Mouse (Mus musculus): ENCODE results near the gene Zfp53. TPM values are rescaled to one million over a fixed set of nuclear protein-coding genes. Genes with fewer than 3 reads are reported as not detected.

Zfp53 gene
- total RNA-seq, 1 experiment: 5.9 TPM

DNA sequence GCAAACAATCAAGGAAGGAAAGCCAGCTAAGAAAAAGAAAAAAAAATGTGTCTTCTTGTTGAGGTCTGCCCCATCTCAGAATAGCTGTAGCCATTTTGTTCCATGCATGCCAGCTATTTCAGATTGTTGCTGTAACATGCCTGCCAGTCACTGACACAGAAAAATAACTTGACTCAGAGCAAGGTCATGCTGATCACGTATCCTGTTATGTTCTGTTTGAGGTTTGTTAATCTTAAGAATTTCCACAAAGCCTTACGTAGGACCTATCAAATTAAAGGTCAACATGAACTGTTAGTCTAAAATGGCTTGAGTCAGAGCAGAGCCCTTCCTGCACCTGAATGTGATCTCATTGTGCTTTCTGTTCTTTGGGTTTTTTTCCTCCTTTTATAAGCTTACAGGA, 47.9 kb downstream of the Zfp53 start:
- Histone ChIP-seq H3K9ac (ENCODE audit: insufficient read depth, low read depth, low read length, poor library complexity, severe bottlenecking) (no peak overlapping the region), H3K4me3 (ENCODE audit: insufficient read depth in 1 of 2, low read depth in 1 of 2, low read length in 2 of 2, poor library complexity in 1 of 2, severe bottlenecking in 1 of 2) (no peak overlapping the region), H3K4me1 (ENCODE audit: control insufficient read depth in 2 of 2, insufficient read depth in 2 of 2, low read length in 2 of 2, poor library complexity in 1 of 2) (peaks cover 5 to 7% of the 10 kb centered on the region in 2 experiments; a peak in 2 of 4 replicates), H3K27ac (ENCODE audit: insufficient read depth, low read depth, low read length, poor library complexity, severe bottlenecking) (no peak overlapping the region), H3K9me3 (ENCODE audit: control insufficient read depth, insufficient read depth, low read depth, low read length) (no peaks in the 10 kb centered on the region), H3K36me3 (ENCODE audit: control insufficient read depth, insufficient read depth, low read length, poor library complexity, severe bottlenecking) (no peaks in the 10 kb centered on the region)
- TF ChIP-seq MAFK (IDR thresholded peaks at IDR 0.05; ENCODE audit: insufficient read depth, low read depth, low read length) (no peak), HCFC1 (IDR thresholded peaks at IDR 0.05; ENCODE audit: borderline replicate concordance, insufficient read depth, low read length) (no peak), ZC3H11A (IDR thresholded peaks at IDR 0.05; ENCODE audit: borderline replicate concordance, low read depth, low read length) (no peak), ZNF384 (IDR thresholded peaks at IDR 0.05; ENCODE audit: low read depth, low read length) (no peak), CHD2 (IDR thresholded peaks at IDR 0.05; ENCODE audit: low read depth, low read length) (no peak)
- in situ Hi-C loops (cut with MboI; ENCODE audit: low sequenced_read_pairs in 2 of 2, unreplicated experiment in 2 of 2): no loop called here
- no peak for DNase-seq (ENCODE audit: low read depth, low spot score)

DNA sequence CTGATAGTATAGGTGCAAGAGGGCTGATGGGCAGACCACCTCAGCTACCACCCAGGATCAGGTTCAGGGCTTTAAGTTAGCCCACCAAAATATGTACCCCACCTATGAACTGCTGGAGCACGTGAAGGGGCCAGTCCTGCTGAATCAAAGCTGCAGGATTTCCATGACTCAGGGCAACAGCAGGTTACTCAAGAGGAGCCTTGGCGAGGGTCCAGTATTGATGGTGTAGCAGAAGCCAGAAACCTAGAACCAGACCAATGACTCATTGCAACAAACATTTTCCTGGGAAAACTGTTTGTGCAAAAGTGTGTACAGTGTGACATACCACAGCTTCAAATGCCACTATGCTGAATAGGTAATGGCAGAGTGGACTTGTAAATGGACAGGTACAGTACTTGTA, 69.0 kb downstream of the Zfp53 start:
- in situ Hi-C loops (cut with MboI; ENCODE audit: low sequenced_read_pairs in 2 of 2, unreplicated experiment in 2 of 2): no loop called here
- no peak for TF ChIP-seq ZC3H11A (IDR thresholded peaks at IDR 0.05; ENCODE audit: borderline replicate concordance, low read depth, low read length)
- no peak for TF ChIP-seq ZNF384 (IDR thresholded peaks at IDR 0.05; ENCODE audit: low read depth, low read length)
- no peak for TF ChIP-seq CHD2 (IDR thresholded peaks at IDR 0.05; ENCODE audit: low read depth, low read length)
- no peak for TF ChIP-seq MAFK (IDR thresholded peaks at IDR 0.05; ENCODE audit: insufficient read depth, low read depth, low read length)
- TF ChIP-seq HCFC1 (IDR thresholded peaks at IDR 0.05; ENCODE audit: borderline replicate concordance, insufficient read depth, low read length): no peak
- H3K4me1 ChIP-seq (ENCODE audit: control insufficient read depth in 2 of 2, insufficient read depth in 2 of 2, low read length in 2 of 2, poor library complexity in 1 of 2): no peaks in the 10 kb centered on the region

More for the DNA sequence above, 69.0 kb downstream of the Zfp53 start:
- DNase-seq (ENCODE audit: low read depth, low spot score): no peak
- Histone ChIP-seq H3K9me3 (ENCODE audit: control insufficient read depth, insufficient read depth, low read depth, low read length) (no peaks in the 10 kb centered on the region), H3K9ac (ENCODE audit: insufficient read depth, low read depth, low read length, poor library complexity, severe bottlenecking) (no peak overlapping the region), H3K27ac (ENCODE audit: insufficient read depth, low read depth, low read length, poor library complexity, severe bottlenecking) (no peak overlapping the region), H3K36me3 (ENCODE audit: control insufficient read depth, insufficient read depth, low read length, poor library complexity, severe bottlenecking) (no peaks in the 10 kb centered on the region), H3K4me3 (ENCODE audit: insufficient read depth in 1 of 2, low read depth in 1 of 2, low read length in 2 of 2, poor library complexity in 1 of 2, severe bottlenecking in 1 of 2) (no peak overlapping the region)

Other genes with a start within 250 kb of the Zfp53 start
- gene Vmn1r235, start 232.6 kb upstream of the Zfp53 start, total RNA-seq (2012; rRNA removed): not detected in 2 replicates
- gene Vmn1r236, start 206.1 kb upstream of the Zfp53 start, total RNA-seq (2012; rRNA removed): not detected in 2 replicates
- not detected in 2 replicates for gene Vmn1r237, start 177.1 kb upstream of the Zfp53 start, total RNA-seq (2012; rRNA removed)
- 1.7 and 2.4 TPM in 2 replicates for gene Zfp677, start 105.2 kb upstream of the Zfp53 start, total RNA-seq (2012; rRNA removed)
- 2.7 and 3.3 TPM in 2 replicates for gene Zfp54, start 65.8 kb upstream of the Zfp53 start, total RNA-seq (2012; rRNA removed)
- 6.6 and 8.1 TPM in 2 replicates for gene Zfp51, start 38.6 kb upstream of the Zfp53 start, total RNA-seq (2012; rRNA removed)
- gene Zfp52, start 46.5 kb downstream of the Zfp53 start, total RNA-seq (2012; rRNA removed): 3.4 and 3.7 TPM in 2 replicates
- 8.2 and 8.9 TPM in 2 replicates for gene Zfp948, start 78.0 kb downstream of the Zfp53 start, total RNA-seq (2012; rRNA removed)
- gene Zfp983, start 161.6 kb downstream of the Zfp53 start, total RNA-seq (2012; rRNA removed): 0.95 and 1.1 TPM in 2 replicates
- 3.4 TPM in 1 of 2 replicates, not detected in the other for gene Gm10226, start 202.9 kb downstream of the Zfp53 start, total RNA-seq (2012; rRNA removed)
- gene Zfp760, start 218.7 kb downstream of the Zfp53 start, total RNA-seq (2012; rRNA removed): 9.7 and 10.0 TPM in 2 replicates
- 47.0 and 47.5 TPM in 2 replicates for gene Zfp229, start 241.8 kb downstream of the Zfp53 start, total RNA-seq (2012; rRNA removed)

Data from ES-E14 (cell line).